Mouse (Mus musculus) brain, embryonic 14.5 days (tissue): ENCODE results near the gene Bicc1. TPM values are rescaled to one million over a fixed set of nuclear protein-coding genes. Genes with fewer than 3 reads are reported as not detected.

Source experiments
- DNase-seq: peaks from one replicate; pipeline ENCODE4 v3.0.0-alpha.2; 2011; ENCODE audit warnings: low read depth
- CTCF ChIP-seq: fragments of 200-500 bp; IDR thresholded peaks from 2 replicates; pipeline ENCODE4 v1.5.1; 2012; ENCODE audit warnings: inconsistent platforms, mild to moderate bottlenecking, moderate library complexity, borderline replicate concordance; ENCODE audit not compliant: insufficient read depth, insufficient read length; ENCODE audit errors: extremely low read depth
- POLR2A ChIP-seq: fragments of 200-500 bp; IDR thresholded peaks from 2 replicates; pipeline ENCODE4 v1.6.1; 2012; ENCODE audit warnings: mild to moderate bottlenecking, inconsistent platforms, borderline replicate concordance; ENCODE audit not compliant: poor library complexity, insufficient read depth, insufficient read length, severe bottlenecking; ENCODE audit errors: extremely low read depth
- polyA plus RNA-seq: library from polyadenylated mRNA; depleted of rRNA; stranded (reverse); fragments of >200 nt; gene quantifications from 2 replicates; pipeline ENCODE4 v1.2.3, GENCODE M21; 2012; rRNA removed

Gene Bicc1
- polyA plus RNA-seq = 4.1 and 6.9 TPM in 2 replicates

- TF ChIP-seq CTCF = no peak
- no peak for TF ChIP-seq POLR2A
- no peak for DNase-seq
Measured at GRCm38 (mm10) chr10:71159676-71160235, at the start of gene Bicc1. Bicc1 (minus strand) TSS chr10:71159700.

GRCm38 (mm10) chr10:71201512-71201911 lies 42.0 kb upstream of the Bicc1 start:
- TF ChIP-seq CTCF (no peak), POLR2A (no peak)
- peak; percentile 33 for DNase-seq

- no peak for TF ChIP-seq CTCF
- no peak for TF ChIP-seq POLR2A
- DNase-seq = no peak
Measured at GRCm38 (mm10) chr10:71200964-71201363, 41.5 kb upstream of the Bicc1 start.

- no peak for TF ChIP-seq POLR2A
- TF ChIP-seq CTCF = no peak
- no peak for DNase-seq
Measured at GRCm38 (mm10) chr10:71198676-71199075, 39.2 kb upstream of the Bicc1 start.

GRCm38 (mm10) chr10:71197036-71197785 lies 37.7 kb upstream of the Bicc1 start:
- DNase-seq = peak; percentile 11
- TF ChIP-seq POLR2A = no peak

GRCm38 (mm10) chr10:71195501-71195900 lies 36.0 kb upstream of the Bicc1 start:
- TF ChIP-seq POLR2A = no peak
- no peak for TF ChIP-seq CTCF
- peak; percentile 20 for DNase-seq

- no peak for DNase-seq
- no peak for TF ChIP-seq CTCF
- no peak for TF ChIP-seq POLR2A
Measured at GRCm38 (mm10) chr10:71194713-71195112, 35.2 kb upstream of the Bicc1 start.

GRCm38 (mm10) chr10:71193319-71193718 lies 33.8 kb upstream of the Bicc1 start:
- no peak for TF ChIP-seq POLR2A
- TF ChIP-seq CTCF = no peak
- peak; percentile 31 for DNase-seq

GRCm38 (mm10) chr10:71192886-71193285 lies 33.4 kb upstream of the Bicc1 start:
- peak; percentile 9 for DNase-seq
- TF ChIP-seq CTCF (no peak), POLR2A (no peak)

GRCm38 (mm10) chr10:71188681-71189080 lies 29.2 kb upstream of the Bicc1 start:
- no peak for DNase-seq
- TF ChIP-seq CTCF (no peak), POLR2A (no peak)

- TF ChIP-seq CTCF (no peak), POLR2A (no peak)
- DNase-seq = no peak
Measured at GRCm38 (mm10) chr10:71185059-71185458, 25.6 kb upstream of the Bicc1 start.

GRCm38 (mm10) chr10:71183339-71184031 lies 24.0 kb upstream of the Bicc1 start:
- TF ChIP-seq CTCF (no peak), POLR2A (no peak)
- DNase-seq = peak; percentile 9

GRCm38 (mm10) chr10:71181931-71182330 lies 22.4 kb upstream of the Bicc1 start:
- no peak for DNase-seq
- TF ChIP-seq CTCF (no peak), POLR2A (no peak)

- DNase-seq = no peak
- TF ChIP-seq POLR2A (no peak), CTCF (no peak)
Measured at GRCm38 (mm10) chr10:71181091-71181490, 21.6 kb upstream of the Bicc1 start.

GRCm38 (mm10) chr10:71180057-71180456 lies 20.6 kb upstream of the Bicc1 start:
- TF ChIP-seq POLR2A = no peak
- TF ChIP-seq CTCF = peak; percentile 15; the same call in 1 of the 2 replicates
- no peak for DNase-seq
